In the genomic region with DNA sequence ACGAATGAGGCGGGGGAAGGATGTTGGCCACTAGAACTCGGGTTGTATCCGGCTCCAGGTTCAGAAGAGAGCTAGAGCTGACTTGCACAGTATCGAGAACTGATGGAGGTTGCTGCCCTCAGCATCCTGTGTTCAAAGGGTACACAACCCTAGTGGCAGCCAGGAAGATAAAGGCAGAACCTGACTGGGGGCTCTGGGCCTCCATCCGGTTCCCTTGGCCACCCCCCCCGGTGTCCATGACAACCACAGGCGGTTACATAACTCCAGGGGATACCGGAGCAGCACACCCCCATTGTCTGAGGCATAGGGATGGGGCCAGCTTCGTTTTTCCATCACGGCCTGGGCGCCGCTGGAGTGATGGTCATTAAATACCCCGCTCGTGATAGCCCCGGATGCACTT, we compare ENCODE assay signal across 8 mouse cellular contexts. TPM values are rescaled to one million over a fixed set of nuclear protein-coding genes. Genes with fewer than 3 reads are reported as not detected.
DNase-seq lines count a peak whose midpoint lies in the region; ATAC-seq and TF ChIP-seq lines count a peak whose summit lies in the region.

No protein-coding gene starts in this region.

- H3K4me2 ChIP-seq in forebrain, embryonic 14.5 days (ENCODE audit: low read length): peak overlapping the region; percentile 76
- H3K4me2 ChIP-seq in intestine, embryonic 14.5 days (ENCODE audit: low read length): peak overlapping the region; percentile 86
- H3K4me2 ChIP-seq in liver, embryonic 12.5 days: peak overlapping the region; percentile 97

- H3K4me3 ChIP-seq in forebrain, embryonic 14.5 days (ENCODE audit: low read depth, low read length): peak overlapping the region; percentile 75
- peak overlapping the region; percentile 87 for H3K4me3 ChIP-seq in intestine, embryonic 14.5 days (ENCODE audit: low read depth, low read length)
- peak overlapping the region; percentile 84 for H3K4me3 ChIP-seq in liver, embryonic 12.5 days

- TF ChIP-seq CTCF in brain, embryonic 14.5 days (IDR thresholded peaks at IDR 0.05; ENCODE audit: borderline replicate concordance, extremely low read depth, insufficient read depth, insufficient read length): no peak

- 5% methylated on average over 16 of the region's 16 CpGs for WGBS in forebrain, embryonic 14.5 days
- 8% methylated on average over 16 of the region's 16 CpGs for WGBS in intestine, embryonic 14.5 days
- WGBS in liver, embryonic 12.5 days (ENCODE audit: insufficient replicate concordance): 10% methylated on average over 16 of the region's 16 CpGs

- H3K27me3 ChIP-seq in forebrain, embryonic 14.5 days (replicated peaks; ENCODE audit: control insufficient read depth, insufficient read depth, low read length): no peaks in the 10 kb centered on the region
- H3K27me3 ChIP-seq in intestine, embryonic 14.5 days (replicated peaks; ENCODE audit: control insufficient read depth, insufficient read depth, low read length): no peaks in the 10 kb centered on the region
- H3K27me3 ChIP-seq in liver, embryonic 12.5 days (replicated peaks): peaks cover 10% of the 10 kb centered on the region

- no peak for TF ChIP-seq POLR2A in brain, embryonic 14.5 days (IDR thresholded peaks at IDR 0.05; ENCODE audit: borderline replicate concordance, extremely low read depth, insufficient read depth, insufficient read length, poor library complexity, severe bottlenecking)

- ATAC-seq in forebrain, embryonic 14.5 days: peak; percentile 0; the same call in 1 of the 2 replicates
- ATAC-seq in intestine, embryonic 14.5 days (replicated peaks; ENCODE audit: low FRiP score, low TSS enrichment, low read depth): no peak
- ATAC-seq in liver, embryonic 12.5 days: no peak

- 0 out of 2 replicates have a peak overlapping the region, but pooled peaks have one; percentile 56 for H3K27ac ChIP-seq in forebrain, embryonic 14.5 days (ENCODE audit: low read depth, low read length)
- H3K27ac ChIP-seq in intestine, embryonic 14.5 days (ENCODE audit: low read depth): 0 out of 2 replicates have a peak overlapping the region, but pooled peaks have one; percentile 88
- no peak overlapping the region for H3K27ac ChIP-seq in liver, embryonic 12.5 days

- peaks cover 37% of the 10 kb centered on the region for H3K36me3 ChIP-seq in forebrain, embryonic 14.5 days (ENCODE audit: control insufficient read depth, insufficient read depth, low read length)
- peaks cover 21% of the 10 kb centered on the region for H3K36me3 ChIP-seq in intestine, embryonic 14.5 days (ENCODE audit: control insufficient read depth, insufficient read depth, low read length)
- peaks cover 44% of the 10 kb centered on the region for H3K36me3 ChIP-seq in liver, embryonic 12.5 days

- peak overlapping the region; percentile 77 for H3K9ac ChIP-seq in forebrain, embryonic 14.5 days (ENCODE audit: low read length)
- H3K9ac ChIP-seq in intestine, embryonic 14.5 days (ENCODE audit: low read length): peak overlapping the region; percentile 67
- peak overlapping the region; percentile 86 for H3K9ac ChIP-seq in liver, embryonic 12.5 days

- no peaks in the 10 kb centered on the region for H3K9me3 ChIP-seq in forebrain, embryonic 14.5 days (replicated peaks; ENCODE audit: control insufficient read depth, low read length)
- no peaks in the 10 kb centered on the region for H3K9me3 ChIP-seq in intestine, embryonic 14.5 days (ENCODE audit: control insufficient read depth, low read length)
- H3K9me3 ChIP-seq in liver, embryonic 12.5 days (replicated peaks): no peaks in the 10 kb centered on the region

- DNase-seq in layer of hippocampus, adult 11-12 months (ENCODE audit: low spot score): peak; percentile 72
- DNase-seq in layer of hippocampus, adult 9-10 months (ENCODE audit: low spot score): no peak
- DNase-seq in brain, embryonic 14.5 days (ENCODE audit: low read depth): peak; percentile 57
- DNase-seq in forebrain, embryonic 14.5 days (ENCODE audit: low spot score): peak; percentile 41
- peak; percentile 79 for DNase-seq in intestine, embryonic 14.5 days (ENCODE audit: low spot score)
- peak; percentile 82 to 85 for DNase-seq in natural killer cell, adult 2 months (ENCODE audit: low spot score in 2 of 2)
- DNase-seq in thymus, postnatal 4 days: peak; percentile 87

- H3K4me1 ChIP-seq in forebrain, embryonic 14.5 days (ENCODE audit: control insufficient read depth, insufficient read depth, low read length): peaks cover 20% of the 10 kb centered on the region
- H3K4me1 ChIP-seq in intestine, embryonic 14.5 days (replicated peaks; ENCODE audit: control insufficient read depth, insufficient read depth, low read length): peaks cover 11% of the 10 kb centered on the region
- peaks cover 36% of the 10 kb centered on the region for H3K4me1 ChIP-seq in liver, embryonic 12.5 days

RNA-seq across cellular contexts. Expression of a gene that starts 0.7 kb away (rescaled TPM):
- polyA plus RNA-seq in brain, embryonic 14.5 days (2012; rRNA removed): 163 and 168 TPM in 2 replicates
- 75.7 and 93.7 TPM in 2 replicates for polyA plus RNA-seq in forebrain, embryonic 14.5 days (2014; fragmentation: Nextera tagmentation; extraction: Ambion mirVana)
- polyA plus RNA-seq in intestine, embryonic 14.5 days (2014; fragmentation: Nextera tagmentation; extraction: Ambion mirVana): 29.4 and 30.8 TPM in 2 replicates
- polyA plus RNA-seq in liver, embryonic 12.5 days (2016; fragmentation: Nextera tagmentation; extraction: Ambion mirVana): 16.0 and 17.4 TPM in 2 replicates

RNA-seq across cellular contexts. Expression of a gene that starts 2.0 kb away (rescaled TPM):
- 94.8 and 124 TPM in 2 replicates for polyA plus RNA-seq in brain, embryonic 14.5 days (2012; rRNA removed)
- 185 and 214 TPM in 2 replicates for polyA plus RNA-seq in forebrain, embryonic 14.5 days (2014; fragmentation: Nextera tagmentation; extraction: Ambion mirVana)
- 183 and 191 TPM in 2 replicates for polyA plus RNA-seq in intestine, embryonic 14.5 days (2014; fragmentation: Nextera tagmentation; extraction: Ambion mirVana)
- 168 and 173 TPM in 2 replicates for polyA plus RNA-seq in liver, embryonic 12.5 days (2016; fragmentation: Nextera tagmentation; extraction: Ambion mirVana)

RNA-seq across cellular contexts. Expression of a gene that starts 6.2 kb away (rescaled TPM):
- polyA plus RNA-seq in brain, embryonic 14.5 days (2012; rRNA removed): 206 and 229 TPM in 2 replicates
- polyA plus RNA-seq in forebrain, embryonic 14.5 days (2014; fragmentation: Nextera tagmentation; extraction: Ambion mirVana): 207 and 225 TPM in 2 replicates
- polyA plus RNA-seq in intestine, embryonic 14.5 days (2014; fragmentation: Nextera tagmentation; extraction: Ambion mirVana): 102 TPM in 2 replicates
- polyA plus RNA-seq in liver, embryonic 12.5 days (2016; fragmentation: Nextera tagmentation; extraction: Ambion mirVana): 60.6 and 63.1 TPM in 2 replicates

RNA-seq across cellular contexts. Expression of a gene that starts 23.0 kb away (rescaled TPM):
- polyA plus RNA-seq in brain, embryonic 14.5 days (2012; rRNA removed): 124 and 153 TPM in 2 replicates
- 5.4 and 6.3 TPM in 2 replicates for polyA plus RNA-seq in forebrain, embryonic 14.5 days (2014; fragmentation: Nextera tagmentation; extraction: Ambion mirVana)
- polyA plus RNA-seq in intestine, embryonic 14.5 days (2014; fragmentation: Nextera tagmentation; extraction: Ambion mirVana): 1.2 and 1.7 TPM in 2 replicates
- polyA plus RNA-seq in liver, embryonic 12.5 days (2016; fragmentation: Nextera tagmentation; extraction: Ambion mirVana): 1.2 TPM in 2 replicates

RNA-seq across cellular contexts. Expression of a gene that starts 25.1 kb away (rescaled TPM):
- 25.5 and 34.2 TPM in 2 replicates for polyA plus RNA-seq in brain, embryonic 14.5 days (2012; rRNA removed)
- 2.2 and 3.8 TPM in 2 replicates for polyA plus RNA-seq in forebrain, embryonic 14.5 days (2014; fragmentation: Nextera tagmentation; extraction: Ambion mirVana)
- polyA plus RNA-seq in intestine, embryonic 14.5 days (2014; fragmentation: Nextera tagmentation; extraction: Ambion mirVana): 6.1 and 6.2 TPM in 2 replicates
- 9.3 and 9.6 TPM in 2 replicates for polyA plus RNA-seq in liver, embryonic 12.5 days (2016; fragmentation: Nextera tagmentation; extraction: Ambion mirVana)
